Mouse (Mus musculus) hindbrain, embryonic 16.5 days (tissue): ENCODE results near the gene Aph1c. TPM values are rescaled to one million over a fixed set of nuclear protein-coding genes. Genes with fewer than 3 reads are reported as not detected.

Experiments
- ATAC-seq: fragments of 200-750 bp; cut with Nextera tagmentation; 2 replicates; pipeline ENCODE4 v1.8.0; 2017; ENCODE audit warnings: moderate TSS enrichment, moderate library complexity
- H3K27ac ChIP-seq: fragments of 300-500 bp; sonication (generic); 2 replicates; pipeline ENCODE4 v1.5.1; 2014; ENCODE audit warnings: low read depth, mild to moderate bottlenecking, control low read depth, low read length, moderate library complexity
- H3K27me3 ChIP-seq: fragments of 300-500 bp; sonication (generic); replicated peaks from 2 replicates; pipeline ENCODE4 v1.6.1; 2014; ENCODE audit warnings: low read length; ENCODE audit not compliant: control insufficient read depth, insufficient read depth
- H3K36me3 ChIP-seq: fragments of 300-500 bp; sonication (generic); 2 replicates; pipeline ENCODE4 v1.6.1; 2014; ENCODE audit warnings: mild to moderate bottlenecking, low read length, moderate library complexity, mixed read lengths; ENCODE audit not compliant: control insufficient read depth, insufficient read depth
- H3K4me1 ChIP-seq: fragments of 300-500 bp; sonication (generic); 2 replicates; pipeline ENCODE4 v1.6.1; 2014; ENCODE audit warnings: low read depth, low read length; ENCODE audit not compliant: control insufficient read depth, insufficient read depth
- H3K4me2 ChIP-seq: fragments of 300-500 bp; sonication (generic); 2 replicates; pipeline ENCODE4 v1.6.1; 2014; ENCODE audit warnings: mild to moderate bottlenecking, low read length, control low read depth, moderate library complexity
- H3K4me3 ChIP-seq: fragments of 300-500 bp; sonication (generic); 2 replicates; pipeline ENCODE4 v1.5.1; 2014; ENCODE audit warnings: mild to moderate bottlenecking, low read length, control low read depth, moderate library complexity
- H3K9ac ChIP-seq: fragments of 300-500 bp; sonication (generic); 2 replicates; pipeline ENCODE4 v1.6.1; 2014; ENCODE audit warnings: low read depth, mild to moderate bottlenecking, control low read depth, low read length, moderate library complexity
- H3K9me3 ChIP-seq: fragments of 300-500 bp; sonication (generic); 2 replicates; pipeline ENCODE4 v1.6.1; 2014; ENCODE audit warnings: mild to moderate bottlenecking, low read length, moderate library complexity; ENCODE audit not compliant: control insufficient read depth
- WGBS: fragments of 180-500 bp; shearing (Covaris S2); extraction: QIAGEN DNeasy Blood & Tissue Kit; methylation state at CpG from one replicate; pipeline ENCODE4 v1.1.7; 2014; 5-methylcytosine and 5-hydroxymethylcytosine counted together
- polyA plus RNA-seq: library from polyadenylated mRNA; unstranded; fragments of >200 nt; fragmentation: Nextera tagmentation; extraction: Ambion mirVana; gene quantifications from 2 replicates; pipeline ENCODE4 v1.2.1, GENCODE M21; 2015

Gene Aph1c
- polyA plus RNA-seq, 1 experiment from 2014 or later: 5.2 TPM

DNA sequence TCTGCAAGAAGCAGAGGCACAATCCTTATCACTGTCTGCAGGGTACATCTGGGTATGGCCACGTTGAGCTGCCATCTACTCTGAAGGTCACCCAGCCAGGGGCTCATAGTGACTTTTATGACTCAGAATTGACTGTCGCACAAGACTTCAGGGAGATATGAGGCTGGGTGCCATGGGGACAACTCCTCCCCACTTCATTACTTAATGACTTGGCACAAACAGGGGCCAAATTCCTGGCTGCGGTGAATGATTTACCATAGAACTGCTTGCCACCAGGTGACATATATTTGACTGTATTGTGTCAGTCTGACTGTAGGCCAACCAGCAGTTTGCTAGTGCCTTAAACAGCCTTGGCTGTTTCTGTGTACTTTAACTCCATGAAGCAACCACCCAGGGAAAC is 65.3 kb downstream of the Aph1c start:
- Histone ChIP-seq H3K27ac (no peak overlapping the region), H3K4me1 (no peaks in the 10 kb centered on the region), H3K4me2 (no peak overlapping the region), H3K36me3 (no peaks in the 10 kb centered on the region), H3K27me3 (no peaks in the 10 kb centered on the region), H3K9ac (no peak overlapping the region), H3K4me3 (no peak overlapping the region), H3K9me3 (no peaks in the 10 kb centered on the region)
- ATAC-seq: no peak
- WGBS: 77% methylated on average over 3 of the region's 3 CpGs

DNA sequence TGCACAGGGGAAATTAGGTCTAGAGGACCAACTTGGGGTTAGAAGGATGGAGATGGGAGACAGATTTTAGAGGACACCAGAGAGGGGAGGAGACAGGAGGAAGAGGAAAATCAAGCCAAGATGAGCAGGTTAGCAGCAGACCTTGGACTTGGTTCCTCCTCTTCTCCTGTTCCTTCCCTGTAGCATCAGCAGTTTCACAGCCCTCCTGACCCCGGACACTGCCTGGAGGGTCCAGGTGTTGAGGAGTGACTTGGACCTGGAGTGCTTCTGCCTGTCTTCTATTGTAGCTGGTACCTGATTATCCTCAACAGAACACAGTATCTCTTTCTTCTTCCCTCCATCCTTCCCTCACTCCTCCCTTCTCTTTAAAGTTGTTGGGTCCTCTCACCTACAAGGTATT is 65.8 kb downstream of the Aph1c start:
- Histone ChIP-seq H3K4me3 (no peak overlapping the region), H3K36me3 (no peaks in the 10 kb centered on the region), H3K4me2 (no peak overlapping the region), H3K4me1 (no peaks in the 10 kb centered on the region), H3K27ac (no peak overlapping the region), H3K27me3 (no peaks in the 10 kb centered on the region), H3K9ac (no peak overlapping the region), H3K9me3 (no peaks in the 10 kb centered on the region)
- WGBS: 94% methylated on average over 1 of the region's 1 CpGs
- ATAC-seq: no peak

Other genes with a start within 250 kb of the Aph1c start
- 50.6 and 50.9 TPM in 2 replicates for gene Usp3, start 241.6 kb downstream of the Aph1c start, polyA plus RNA-seq
- 8.3 and 9.0 TPM in 2 replicates for gene Car12, start 121.0 kb downstream of the Aph1c start, polyA plus RNA-seq
- 21.4 and 22.6 TPM in 2 replicates for gene Aph1b, start 39.2 kb downstream of the Aph1c start, polyA plus RNA-seq
- 0.48 and 0.64 TPM in 2 replicates for gene Gm10647, start 37.7 kb downstream of the Aph1c start, polyA plus RNA-seq
- 36.2 and 40.4 TPM in 2 replicates for gene Rab8b, start 85.0 kb upstream of the Aph1c start, polyA plus RNA-seq
- gene Rps27l, start 111.4 kb upstream of the Aph1c start, polyA plus RNA-seq: 204 and 212 TPM in 2 replicates
- gene Lactb, start 140.8 kb upstream of the Aph1c start, polyA plus RNA-seq: 12.1 and 12.3 TPM in 2 replicates
- gene Tpm1, start 214.7 kb upstream of the Aph1c start, polyA plus RNA-seq: 187 and 214 TPM in 2 replicates